Mouse (Mus musculus): ENCODE data around the gene Hsf2bp. TPM values are rescaled to one million over a fixed set of nuclear protein-coding genes. Genes with fewer than 3 reads are reported as not detected.

Gene Hsf2bp
- total and polyA plus RNA-seq, 3 experiments, result 0.04 to 0.15 TPM; not detected in 1

DNA sequence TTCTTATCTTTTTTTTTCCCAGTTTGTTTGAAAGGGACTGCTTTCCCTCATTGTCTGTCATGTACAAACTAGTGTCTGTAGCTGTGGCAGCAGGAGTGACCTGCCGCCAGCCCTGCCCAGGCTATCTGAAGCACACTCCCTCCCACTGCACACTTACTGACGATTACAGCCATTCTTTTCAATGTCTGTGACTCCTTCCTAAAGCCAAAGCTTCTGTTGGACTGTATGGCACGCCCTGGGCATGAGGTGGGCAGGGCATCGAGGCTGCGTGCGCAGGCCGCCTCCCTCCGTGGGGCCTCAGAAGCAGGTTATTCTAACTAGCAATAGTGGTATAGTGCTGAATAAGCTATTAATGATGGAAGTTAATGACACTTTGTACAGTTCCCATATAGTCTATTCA lies 19.7 kb downstream of the Hsf2bp start:
- no peak for DNase-seq (ENCODE audit: low read depth, low spot score)
- Histone ChIP-seq H3K27ac (ENCODE audit: control insufficient read depth, low read depth, low read length) (no peak overlapping the region), H3K4me3 (ENCODE audit: control insufficient read depth in 1 of 2, insufficient read depth in 1 of 2, low read depth in 2 of 2, low read length in 2 of 2) (no peak overlapping the region), H3K36me3 (ENCODE audit: control insufficient read depth in 1 of 2, insufficient read depth in 2 of 2, low read length in 2 of 2) (no peaks in the 10 kb centered on the region), H3K4me1 (ENCODE audit: control insufficient read depth in 1 of 2, insufficient read depth in 2 of 2, low read length in 2 of 2) (no peaks in the 10 kb centered on the region), H3K9me3 (replicated peaks; ENCODE audit: insufficient read depth, low read length) (no peaks in the 10 kb centered on the region), H3K79me2 (ENCODE audit: control insufficient read depth, insufficient read depth, low read length, poor library complexity) (no peaks in the 10 kb centered on the region), H3K9ac (ENCODE audit: control insufficient read depth, low read depth, low read length, poor library complexity, severe bottlenecking) (no peak overlapping the region), H3K27me3 (ENCODE audit: control insufficient read depth in 1 of 2, insufficient read depth in 2 of 2, low read length in 2 of 2) (peaks cover 7 to 16% of the 10 kb centered on the region in 2 experiments)
- TF ChIP-seq GATA1 (IDR thresholded peaks at IDR 0.05; ENCODE audit: low read depth, low read length) (no peak), NRF1 (IDR thresholded peaks at IDR 0.05; ENCODE audit: insufficient read depth, low read depth, low read length, poor library complexity, severe bottlenecking) (no peak), MYC (IDR thresholded peaks at IDR 0.05; ENCODE audit: low read depth, low read length) (no peak), HCFC1 (IDR thresholded peaks at IDR 0.05; ENCODE audit: low read depth, low read length) (no peak), ZNF384 (IDR thresholded peaks at IDR 0.05; ENCODE audit: low read depth, low read length) (no peak), CHD1 (IDR thresholded peaks at IDR 0.05; ENCODE audit: low read depth, low read length) (no peak), TAL1 (IDR thresholded peaks at IDR 0.05; ENCODE audit: low read length) (no peak), POLR2A (IDR thresholded peaks at IDR 0.05; ENCODE audit: control insufficient read depth in 1 of 2, insufficient read depth in 1 of 2, low read depth in 1 of 2, low read length in 2 of 2, poor library complexity in 1 of 2) (no peak), ZC3H11A (IDR thresholded peaks at IDR 0.05; ENCODE audit: low read depth, low read length) (no peak), ELF1 (IDR thresholded peaks at IDR 0.05; ENCODE audit: low read depth, low read length) (no peak), SMC3 (IDR thresholded peaks at IDR 0.05; ENCODE audit: low read depth, low read length) (no peak), USF2 (IDR thresholded peaks at IDR 0.05; ENCODE audit: borderline replicate concordance in 1 of 2, insufficient read depth in 1 of 2, low read depth in 1 of 2, low read length in 2 of 2) (no peak), EP300 (IDR thresholded peaks at IDR 0.05; ENCODE audit: low read depth in 1 of 2, low read length in 2 of 2) (no peak), ETS1 (IDR thresholded peaks at IDR 0.05; ENCODE audit: low read depth, low read length) (no peak)

DNA sequence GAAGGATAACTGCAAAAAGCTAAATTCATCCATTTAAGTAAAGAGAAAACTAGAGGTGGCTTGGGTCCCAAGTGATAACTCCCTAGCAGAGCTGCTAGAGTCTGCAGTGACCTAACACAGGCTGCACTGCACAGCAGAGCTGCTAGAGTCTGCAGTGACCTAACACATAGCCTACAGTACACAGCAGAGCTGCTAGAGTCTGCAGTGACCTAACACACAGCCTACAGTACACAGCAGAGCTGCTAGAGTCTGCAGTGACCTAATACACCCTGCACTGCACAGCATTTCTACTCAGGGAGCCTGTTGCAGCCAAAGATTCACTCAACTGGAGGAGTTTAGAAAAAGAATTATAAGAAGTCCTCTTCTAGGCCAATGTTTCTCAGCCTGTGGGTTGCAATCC lies 22.5 kb downstream of the Hsf2bp start:
- no peak overlapping the region for H3K4me3 ChIP-seq (ENCODE audit: control insufficient read depth in 1 of 2, insufficient read depth in 1 of 2, low read depth in 2 of 2, low read length in 2 of 2)
- no peak for DNase-seq (ENCODE audit: low read depth, low spot score)
- H3K27me3 ChIP-seq (ENCODE audit: control insufficient read depth in 1 of 2, insufficient read depth in 2 of 2, low read length in 2 of 2), result peaks cover 5 to 6% of the 10 kb centered on the region in 2 experiments
- no peak for TF ChIP-seq CTCF (IDR thresholded peaks at IDR 0.05 in 2 of 3, conservative IDR thresholded peaks at IDR 0.05 in 1 of 3; ENCODE audit: control insufficient read depth in 1 of 3, insufficient read depth in 1 of 3, low read depth in 2 of 3, low read length in 3 of 3, poor library complexity in 1 of 3, severe bottlenecking in 1 of 3)
- no peak for TF ChIP-seq UBTF (IDR thresholded peaks at IDR 0.05; ENCODE audit: borderline replicate concordance, insufficient read depth, low read depth, low read length)
- TF ChIP-seq KAT2A (conservative IDR thresholded peaks at IDR 0.05; ENCODE audit: low read depth, low read length), result no peak
- TF ChIP-seq NELFE (IDR thresholded peaks at IDR 0.05; ENCODE audit: low read depth, low read length), result no peak
- TF ChIP-seq RAD21 (IDR thresholded peaks at IDR 0.05; ENCODE audit: low read depth, low read length), result no peak
- TF ChIP-seq E2F4 (IDR thresholded peaks at IDR 0.05; ENCODE audit: borderline replicate concordance, low read depth, low read length), result no peak
- TF ChIP-seq SMC3 (IDR thresholded peaks at IDR 0.05; ENCODE audit: low read depth, low read length), result no peak
- no peak for TF ChIP-seq CHD1 (IDR thresholded peaks at IDR 0.05; ENCODE audit: low read depth, low read length)
- TF ChIP-seq TAL1 (IDR thresholded peaks at IDR 0.05; ENCODE audit: low read length), result no peak
- no peak for TF ChIP-seq ZKSCAN1 (IDR thresholded peaks at IDR 0.05; ENCODE audit: low read depth, low read length)
- TF ChIP-seq MAFK (IDR thresholded peaks at IDR 0.05; ENCODE audit: borderline replicate concordance, low read depth, low read length), result no peak
- TF ChIP-seq MYB (IDR thresholded peaks at IDR 0.05; ENCODE audit: low read depth, low read length), result no peak
- H3K27ac ChIP-seq (ENCODE audit: control insufficient read depth, low read depth, low read length), result no peak overlapping the region
- no peaks in the 10 kb centered on the region for H3K9me3 ChIP-seq (replicated peaks; ENCODE audit: insufficient read depth, low read length)
- no peak overlapping the region for H3K9ac ChIP-seq (ENCODE audit: control insufficient read depth, low read depth, low read length, poor library complexity, severe bottlenecking)
- H3K36me3 ChIP-seq (ENCODE audit: control insufficient read depth in 1 of 2, insufficient read depth in 2 of 2, low read length in 2 of 2), result no peaks in the 10 kb centered on the region
- H3K79me2 ChIP-seq (ENCODE audit: control insufficient read depth, insufficient read depth, low read length, poor library complexity), result no peaks in the 10 kb centered on the region
- no peaks in the 10 kb centered on the region for H3K4me1 ChIP-seq (ENCODE audit: control insufficient read depth in 1 of 2, insufficient read depth in 2 of 2, low read length in 2 of 2)

Measured in MEL (cell line).